Mouse (Mus musculus): Measurements from ENCODE around the gene Abcg4.
"Not testable (repeated sequence)": the region's sequence is repeated elsewhere in the genome, so short reads cannot be mapped to it uniquely, and the experiment has no call there.

The Abcg4 gene

GRCm38 (mm10) chr9:44288076-44288958, at the start of gene Abcg4:
Gene Abcg4, minus strand, starts transcription at chr9:44288615.
- no peak for DNase-seq

GRCm38 (mm10) chr9:44337436-44338169, 49.2 kb upstream of the Abcg4 start:
- no peak for DNase-seq

GRCm38 (mm10) chr9:44336964-44337363, 48.5 kb upstream of the Abcg4 start:
- no peak for DNase-seq

- not testable (repeated sequence) for DNase-seq
These were observed 48.1 kb upstream of the Abcg4 start for GRCm38 (mm10) chr9:44336513-44336912.

GRCm38 (mm10) chr9:44336093-44336406, 47.6 kb upstream of the Abcg4 start:
- no peak for DNase-seq

- DNase-seq, result peak in 1 of 2 experiments; percentile 44
These were observed 47.1 kb upstream of the Abcg4 start for GRCm38 (mm10) chr9:44335331-44336092.

GRCm38 (mm10) chr9:44334396-44335330, 46.2 kb upstream of the Abcg4 start, which contains the start of gene H2afx:
Gene H2afx, plus strand, starts transcription at chr9:44334694.
- DNase-seq, result peak; percentile 96 to 99

GRCm38 (mm10) chr9:44332918-44333638, 44.7 kb upstream of the Abcg4 start:
- DNase-seq, result no peak

GRCm38 (mm10) chr9:44330736-44331135, 42.3 kb upstream of the Abcg4 start:
- no peak for DNase-seq

- no peak for DNase-seq
These were observed 39.5 kb upstream of the Abcg4 start for GRCm38 (mm10) chr9:44327926-44328325.

- DNase-seq, result no peak
These were observed 38.8 kb upstream of the Abcg4 start for GRCm38 (mm10) chr9:44327064-44327711.

- peak; percentile 62 to 67 for DNase-seq
These were observed 38.1 kb upstream of the Abcg4 start for GRCm38 (mm10) chr9:44326371-44327063.

GRCm38 (mm10) chr9:44325768-44326370, 37.5 kb upstream of the Abcg4 start, which contains the start of gene Dpagt1:
Gene Dpagt1, plus strand, starts transcription at chr9:44326019.
- DNase-seq, result no peak

GRCm38 (mm10) chr9:44325032-44325767, 36.8 kb upstream of the Abcg4 start:
- not testable (repeated sequence) for DNase-seq

GRCm38 (mm10) chr9:44324147-44324546, 35.7 kb upstream of the Abcg4 start:
- no peak for DNase-seq

GRCm38 (mm10) chr9:44323656-44324055, 35.2 kb upstream of the Abcg4 start:
- DNase-seq, result not testable (repeated sequence)

- no peak for DNase-seq
These were observed 32.4 kb upstream of the Abcg4 start for GRCm38 (mm10) chr9:44320799-44321133.

- peak; percentile 76 to 85 for DNase-seq
These were observed 31.7 kb upstream of the Abcg4 start, which contains the start of gene C2cd2l for GRCm38 (mm10) chr9:44319887-44320798. Gene C2cd2l, minus strand, starts transcription at chr9:44320285.

Measured in thymus, adult 18-20 months (tissue).